Mouse (Mus musculus) kidney, embryonic 14.5 days (tissue): ENCODE measurements at regions not wholly inside any gene's neighbourhood (a gene's known extent, or its start where the extent isn't known, plus 50 kb on each side); places are given as distances from the start of the nearest gene placed in this dataset.

Experiments
- ATAC-seq: fragments of 200-750 bp; cut with Nextera tagmentation; 2 replicates; pipeline ENCODE4 v1.8.0; 2017; ENCODE audit warnings: moderate number of reproducible peaks, mild to moderate bottlenecking, moderate TSS enrichment, moderate library complexity; ENCODE audit not compliant: low FRiP score, low TSS enrichment
- H3K27ac ChIP-seq: fragments of 300-500 bp; sonication (generic); 2 replicates; pipeline ENCODE4 v1.5.1; 2014; ENCODE audit warnings: low read depth, mild to moderate bottlenecking, low read length, moderate library complexity, mixed read lengths
- H3K27me3 ChIP-seq: fragments of 300-500 bp; sonication (generic); 2 replicates; pipeline ENCODE4 v1.6.1; 2014; ENCODE audit warnings: mild to moderate bottlenecking, low read length; ENCODE audit not compliant: control insufficient read depth, insufficient read depth
- H3K36me3 ChIP-seq: fragments of 300-500 bp; sonication (generic); 2 replicates; pipeline ENCODE4 v1.6.1; 2014; ENCODE audit warnings: low read length, mixed read lengths; ENCODE audit not compliant: control insufficient read depth, insufficient read depth
- H3K4me1 ChIP-seq: fragments of 300-500 bp; sonication (generic); 2 replicates; pipeline ENCODE4 v1.6.1; 2014; ENCODE audit warnings: low read length, mixed read lengths; ENCODE audit not compliant: control insufficient read depth, insufficient read depth
- H3K4me2 ChIP-seq: fragments of 300-500 bp; sonication (generic); replicated peaks from 2 replicates; pipeline ENCODE4 v1.6.1; 2014; ENCODE audit warnings: low read depth, mild to moderate bottlenecking, low read length
- H3K4me3 ChIP-seq: fragments of 300-500 bp; sonication (generic); 2 replicates; pipeline ENCODE4 v1.5.1; 2014; ENCODE audit warnings: mild to moderate bottlenecking, low read length
- H3K9ac ChIP-seq: fragments of 300-500 bp; sonication (generic); 2 replicates; pipeline ENCODE4 v1.6.1; 2014; ENCODE audit warnings: low read depth, mild to moderate bottlenecking, low read length, moderate library complexity
- H3K9me3 ChIP-seq: fragments of 300-500 bp; sonication (generic); 2 replicates; pipeline ENCODE4 v1.6.1; 2016; ENCODE audit warnings: low read length; ENCODE audit not compliant: control insufficient read depth
- WGBS: fragments of 180-500 bp; shearing (Covaris S2); extraction: QIAGEN DNeasy Blood & Tissue Kit; methylation state at CpG from one replicate; pipeline ENCODE4 v1.1.7; 2014; 5-methylcytosine and 5-hydroxymethylcytosine counted together

DNA sequence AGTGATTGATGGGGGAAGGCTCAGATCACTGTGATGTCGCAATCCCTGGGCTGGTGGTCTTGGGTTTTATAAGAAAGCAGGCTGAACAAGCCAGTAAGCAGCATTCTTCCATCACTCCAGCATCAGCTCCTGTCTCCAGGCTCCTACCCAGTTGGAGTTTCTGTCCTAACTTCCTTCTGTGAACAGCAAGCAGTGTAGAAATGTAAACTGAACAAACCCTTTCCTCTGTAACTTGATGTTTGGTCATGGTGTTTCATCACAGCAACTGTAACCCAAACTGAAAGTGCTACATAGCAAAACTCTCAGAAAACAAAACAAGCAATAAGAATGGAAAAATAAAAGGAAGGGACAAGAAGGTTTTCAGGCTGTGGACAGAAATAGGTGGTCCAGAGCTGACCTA, 71.5 kb upstream of the Marcks start:
- no peak overlapping the region for H3K4me2 ChIP-seq
- WGBS: 86% methylated on average over 1 of the region's 1 CpGs
- H3K36me3 ChIP-seq: no peaks in the 10 kb centered on the region
- H3K27ac ChIP-seq: no peak overlapping the region
- no peaks in the 10 kb centered on the region for H3K27me3 ChIP-seq
- no peak for ATAC-seq
- H3K9me3 ChIP-seq: no peaks in the 10 kb centered on the region
- no peaks in the 10 kb centered on the region for H3K4me1 ChIP-seq
- H3K9ac ChIP-seq: no peak overlapping the region
- no peak overlapping the region for H3K4me3 ChIP-seq

GRCm38 (mm10) chr10:37206986-37207385, 68.3 kb upstream of the Marcks start:
- no peaks in the 10 kb centered on the region for H3K4me1 ChIP-seq
- no peak for ATAC-seq
- H3K4me3 ChIP-seq: no peak overlapping the region
- no peaks in the 10 kb centered on the region for H3K36me3 ChIP-seq
- H3K9ac ChIP-seq: no peak overlapping the region
- WGBS: 94% methylated on average over 1 of the region's 1 CpGs
- no peaks in the 10 kb centered on the region for H3K27me3 ChIP-seq
- H3K27ac ChIP-seq: no peak overlapping the region
- no peaks in the 10 kb centered on the region for H3K9me3 ChIP-seq
- H3K4me2 ChIP-seq: no peak overlapping the region

DNA sequence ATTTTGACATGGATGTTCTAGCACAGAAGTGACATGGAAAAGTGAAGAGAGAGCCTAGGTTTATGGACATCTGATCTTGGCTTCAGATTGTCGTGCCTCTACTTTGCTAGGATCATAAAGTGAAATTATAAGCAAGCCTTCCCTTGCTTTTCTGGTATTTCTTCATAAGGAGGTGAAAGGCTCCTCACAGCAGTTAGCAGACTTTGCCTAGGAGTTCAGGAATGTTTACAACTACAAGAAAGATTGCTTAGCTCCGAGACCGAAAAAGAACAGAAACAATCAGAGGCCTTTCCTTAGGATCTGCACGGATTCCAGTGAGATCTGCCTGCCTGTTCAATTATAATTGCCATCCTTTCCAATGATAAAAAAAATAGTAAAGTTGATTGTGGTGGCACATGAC, 67.8 kb upstream of the Marcks start:
- WGBS: 82% methylated on average over 4 of the region's 4 CpGs

DNA sequence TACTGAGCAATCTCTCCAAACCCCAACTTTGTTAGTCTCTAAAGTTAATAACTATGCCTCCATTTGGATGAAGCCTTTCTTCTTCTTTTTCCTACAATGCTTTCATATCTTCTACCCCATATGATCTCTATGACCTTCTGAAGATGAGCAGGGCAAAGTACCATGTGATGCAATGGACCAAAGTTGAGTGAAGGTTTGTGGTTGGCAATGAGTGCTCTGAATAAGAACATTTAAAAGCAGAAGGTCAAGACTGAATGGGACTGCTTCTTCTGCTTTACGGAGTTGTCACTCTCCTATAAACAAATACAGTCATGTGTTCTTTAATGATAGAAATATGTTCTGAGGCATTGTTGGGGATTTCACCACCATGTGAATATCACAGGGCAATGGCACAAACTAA, 65.0 kb upstream of the Marcks start:
- H3K27me3 ChIP-seq: no peaks in the 10 kb centered on the region
- no peaks in the 10 kb centered on the region for H3K4me1 ChIP-seq
- H3K4me2 ChIP-seq: no peak overlapping the region
- H3K9me3 ChIP-seq: no peaks in the 10 kb centered on the region
- H3K27ac ChIP-seq: no peak overlapping the region
- 95% methylated on average over 1 of the region's 1 CpGs for WGBS
- no peaks in the 10 kb centered on the region for H3K36me3 ChIP-seq
- no peak overlapping the region for H3K4me3 ChIP-seq
- ATAC-seq: no peak
- no peak overlapping the region for H3K9ac ChIP-seq

More for the DNA sequence above, 67.8 kb upstream of the Marcks start:
- Histone ChIP-seq H3K4me3 (no peak overlapping the region), H3K9me3 (no peaks in the 10 kb centered on the region), H3K36me3 (no peaks in the 10 kb centered on the region), H3K9ac (no peak overlapping the region), H3K27ac (no peak overlapping the region), H3K4me1 (no peaks in the 10 kb centered on the region), H3K4me2 (no peak overlapping the region), H3K27me3 (no peaks in the 10 kb centered on the region)
- ATAC-seq: no peak

- Histone ChIP-seq H3K9ac (no peak overlapping the region), H3K9me3 (no peaks in the 10 kb centered on the region), H3K36me3 (no peaks in the 10 kb centered on the region), H3K4me2 (no peak overlapping the region), H3K27ac (no peak overlapping the region), H3K4me1 (no peaks in the 10 kb centered on the region), H3K4me3 (no peak overlapping the region), H3K27me3 (no peaks in the 10 kb centered on the region)
- 77% methylated on average over 13 of the region's 13 CpGs for WGBS
- no peak for ATAC-seq
These were observed 56.2 kb upstream of the Marcks start for GRCm38 (mm10) chr10:37194798-37195453.

DNA sequence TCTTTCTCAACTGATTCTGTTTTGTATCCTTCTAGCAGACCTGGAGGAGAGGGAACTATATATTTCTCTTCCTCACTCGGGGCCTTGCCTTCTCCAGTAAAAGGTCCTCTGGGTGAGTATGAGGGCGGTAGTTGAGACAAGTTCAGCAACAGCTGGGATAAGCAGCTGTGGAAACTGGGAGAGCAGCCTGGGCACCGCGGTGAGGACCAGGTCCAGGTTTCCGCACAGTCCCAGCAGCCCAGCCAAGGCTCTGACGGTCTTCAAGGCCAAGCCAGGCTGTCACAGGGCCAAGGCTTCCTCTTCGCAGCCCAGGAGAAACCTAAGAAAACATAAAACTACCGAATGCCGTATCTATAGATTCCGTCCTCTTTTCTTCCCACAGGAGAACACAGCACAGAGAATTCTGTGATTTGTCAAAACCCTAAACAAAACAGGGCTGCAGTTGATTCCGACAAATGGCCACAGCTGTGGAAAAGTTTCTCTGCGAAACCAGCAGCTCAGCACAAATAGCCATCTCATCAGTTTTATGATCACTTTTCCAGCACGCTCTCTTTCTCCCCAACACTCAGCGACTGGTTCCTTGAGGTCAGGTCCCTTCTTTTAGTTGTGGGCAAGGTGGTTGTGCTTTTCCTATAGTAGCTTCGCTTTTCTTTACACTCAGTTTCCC, 55.5 kb upstream of the Marcks start:
- no peaks in the 10 kb centered on the region for H3K36me3 ChIP-seq
- 0 out of 2 replicates have a peak overlapping the region, but pooled peaks have one; percentile 9 for H3K27ac ChIP-seq
- no peak overlapping the region for H3K4me3 ChIP-seq
- ATAC-seq: no peak
- WGBS: 68% methylated on average over 15 of the region's 15 CpGs
- no peaks in the 10 kb centered on the region for H3K4me1 ChIP-seq
- H3K9ac ChIP-seq: no peak overlapping the region
- H3K27me3 ChIP-seq: no peaks in the 10 kb centered on the region
- no peaks in the 10 kb centered on the region for H3K9me3 ChIP-seq
- H3K4me2 ChIP-seq: no peak overlapping the region

- no peaks in the 10 kb centered on the region for H3K4me1 ChIP-seq
- no peaks in the 10 kb centered on the region for H3K27me3 ChIP-seq
- no peak overlapping the region for H3K27ac ChIP-seq
- no peak overlapping the region for H3K4me2 ChIP-seq
- 85% methylated on average over 2 of the region's 2 CpGs for WGBS
- H3K36me3 ChIP-seq: no peaks in the 10 kb centered on the region
- no peak overlapping the region for H3K9ac ChIP-seq
- no peaks in the 10 kb centered on the region for H3K9me3 ChIP-seq
- no peak overlapping the region for H3K4me3 ChIP-seq
- ATAC-seq: no peak
These were observed 53.9 kb upstream of the Marcks start for GRCm38 (mm10) chr10:37192661-37193060.

DNA sequence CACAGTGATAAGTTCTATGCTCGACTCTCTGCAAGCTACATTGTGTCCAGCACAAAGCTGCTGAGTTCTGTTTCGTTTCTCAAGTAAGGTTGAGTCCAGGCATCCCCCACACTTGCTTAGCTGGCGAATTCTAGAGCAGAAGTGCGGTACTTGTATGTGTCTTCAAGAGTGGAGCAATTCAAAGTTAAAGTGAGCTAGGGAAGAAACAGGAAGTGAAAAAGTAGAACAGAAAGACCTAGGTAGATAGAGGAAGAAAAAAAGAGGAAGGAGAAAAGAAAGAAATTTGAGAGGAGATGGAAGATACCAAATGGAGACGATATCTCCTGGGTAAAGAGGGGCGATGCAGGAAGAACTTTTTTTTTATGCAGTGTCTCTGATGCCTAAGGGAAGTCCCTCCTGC, 51.4 kb upstream of the Marcks start:
- Histone ChIP-seq H3K4me2 (no peak overlapping the region), H3K36me3 (no peaks in the 10 kb centered on the region)
- 84% methylated on average over 6 of the region's 6 CpGs for WGBS

More for the DNA sequence above, 51.4 kb upstream of the Marcks start:
- H3K4me3 ChIP-seq: no peak overlapping the region
- H3K27ac ChIP-seq: no peak overlapping the region
- no peak for ATAC-seq
- H3K4me1 ChIP-seq: no peaks in the 10 kb centered on the region
- H3K27me3 ChIP-seq: no peaks in the 10 kb centered on the region
- H3K9me3 ChIP-seq: no peaks in the 10 kb centered on the region
- no peak overlapping the region for H3K9ac ChIP-seq
